Mouse (Mus musculus): ENCODE data around the gene Tfpi2.

DNA sequence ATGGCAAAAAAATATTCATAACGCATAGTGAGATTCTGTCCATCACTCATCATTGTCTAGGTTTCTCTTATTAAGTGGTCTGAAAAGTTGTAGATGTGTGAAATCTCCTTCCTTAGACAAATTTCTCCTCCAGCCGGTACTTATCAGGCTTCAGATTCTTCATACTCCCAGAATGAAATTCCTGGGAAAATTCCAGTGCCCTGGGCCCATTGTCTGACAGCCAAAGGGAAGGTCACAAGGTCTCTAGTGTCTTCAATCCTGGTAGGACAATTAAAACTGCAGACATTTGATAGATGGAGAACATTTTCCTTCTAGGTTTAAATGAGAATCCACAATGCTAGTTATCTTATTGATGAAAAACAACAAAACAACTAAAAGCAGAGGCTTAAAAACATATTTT lies 53.1 kb downstream of the Tfpi2 start:
- TF ChIP-seq CTCF (IDR thresholded peaks at IDR 0.05; ENCODE audit: low read depth, low read length): no peak
- no peak for TF ChIP-seq POLR2A (IDR thresholded peaks at IDR 0.05; ENCODE audit: extremely low read depth, insufficient read depth, low read length)
